Mouse (Mus musculus) urinary bladder, postnatal 14 days (tissue): ENCODE measurements around the gene Vwa3b.
"Not testable (repeated sequence)": the region's sequence is repeated elsewhere in the genome, so short reads cannot be mapped to it uniquely, and the experiment has no call there.

Source experiments
- DNase-seq: peaks from one replicate; pipeline ENCODE4 v3.0.0; 2021; ENCODE audit warnings: low spot score

Vwa3b gene

DNA sequence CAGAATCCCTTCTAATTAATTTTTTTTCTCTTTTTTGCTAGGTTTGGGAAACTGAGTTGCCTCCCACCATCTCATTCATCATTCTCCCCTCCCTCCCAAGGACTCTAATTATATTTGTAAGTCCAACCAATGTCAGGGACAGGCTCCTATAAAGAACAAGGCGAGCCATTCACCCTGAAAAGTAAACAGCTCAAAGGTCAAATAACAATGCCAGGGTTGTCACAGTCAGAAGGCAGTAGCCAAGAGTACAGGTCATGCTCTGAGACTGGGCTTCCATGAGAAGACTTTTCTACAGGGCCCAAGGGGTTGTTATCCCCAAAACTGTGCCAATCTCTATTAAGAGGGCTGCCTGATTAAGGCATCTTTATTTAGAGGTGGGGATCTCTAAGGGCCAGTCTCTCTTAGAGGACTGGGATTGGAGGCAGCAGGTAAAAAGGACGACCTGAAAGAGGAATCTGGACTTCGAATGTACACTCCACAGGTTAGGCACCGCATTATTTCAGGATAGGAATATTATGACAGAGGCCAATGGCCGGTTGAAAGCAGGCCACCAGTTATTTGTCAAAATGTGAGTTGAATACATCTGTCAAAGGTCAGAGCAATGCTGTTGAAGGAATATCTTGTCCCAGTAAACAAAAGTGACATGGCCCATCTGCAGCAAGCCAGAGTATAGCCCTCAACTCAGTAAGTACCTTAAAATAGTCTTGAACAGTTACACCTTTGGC, at the start of gene Vwa3b:
Gene Vwa3b (plus strand): TSS at position 635 of the 725 bp plus-strand sequence.
- DNase-seq: no peak

DNA sequence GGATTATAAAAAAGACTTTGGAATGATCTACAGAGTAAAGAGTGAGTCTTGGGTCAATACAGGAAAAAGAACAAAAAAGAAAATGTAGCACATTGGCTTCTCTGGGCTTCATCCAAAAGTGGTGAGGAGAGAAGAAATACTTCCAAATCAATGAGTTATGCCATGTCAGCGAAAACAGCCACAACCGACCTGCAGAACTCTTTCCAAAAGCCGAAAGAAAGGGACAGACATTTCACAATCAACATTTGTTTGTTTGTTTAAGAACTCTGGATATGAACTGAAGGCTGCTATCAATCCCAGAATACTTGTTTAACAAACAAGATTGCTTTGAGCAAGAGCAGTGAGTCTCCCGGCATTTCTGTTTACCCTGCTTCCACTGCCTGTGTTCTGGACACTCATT, 49.6 kb upstream of the Vwa3b start:
- no peak for DNase-seq

GRCm38 (mm10) chr1:36982191-36982961, 44.0 kb upstream of the Vwa3b start:
- no peak for DNase-seq

DNA sequence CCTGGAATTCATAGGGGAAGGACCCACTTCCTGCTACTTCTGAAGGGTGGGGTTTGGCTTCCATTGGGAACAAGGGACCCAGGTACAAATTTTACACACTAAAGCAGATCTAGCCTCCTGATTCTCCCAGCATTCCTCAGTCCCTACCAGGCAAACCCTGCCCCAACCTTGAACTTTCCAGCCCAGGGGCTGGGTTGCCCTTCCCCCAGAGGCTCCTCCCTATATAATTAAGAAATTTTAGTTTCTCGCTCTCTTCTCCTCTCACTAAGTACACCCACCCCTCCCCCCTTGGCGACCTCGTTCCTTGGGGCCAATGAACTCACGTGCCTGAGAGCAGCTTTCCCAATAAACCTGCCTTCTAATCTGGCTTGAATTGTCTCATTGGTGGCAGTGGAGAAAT, 42.6 kb upstream of the Vwa3b start:
- no peak for DNase-seq

GRCm38 (mm10) chr1:36984406-36984805, 42.0 kb upstream of the Vwa3b start:
- DNase-seq: no peak

GRCm38 (mm10) chr1:36985896-36986295, 40.5 kb upstream of the Vwa3b start:
- no peak for DNase-seq

DNA sequence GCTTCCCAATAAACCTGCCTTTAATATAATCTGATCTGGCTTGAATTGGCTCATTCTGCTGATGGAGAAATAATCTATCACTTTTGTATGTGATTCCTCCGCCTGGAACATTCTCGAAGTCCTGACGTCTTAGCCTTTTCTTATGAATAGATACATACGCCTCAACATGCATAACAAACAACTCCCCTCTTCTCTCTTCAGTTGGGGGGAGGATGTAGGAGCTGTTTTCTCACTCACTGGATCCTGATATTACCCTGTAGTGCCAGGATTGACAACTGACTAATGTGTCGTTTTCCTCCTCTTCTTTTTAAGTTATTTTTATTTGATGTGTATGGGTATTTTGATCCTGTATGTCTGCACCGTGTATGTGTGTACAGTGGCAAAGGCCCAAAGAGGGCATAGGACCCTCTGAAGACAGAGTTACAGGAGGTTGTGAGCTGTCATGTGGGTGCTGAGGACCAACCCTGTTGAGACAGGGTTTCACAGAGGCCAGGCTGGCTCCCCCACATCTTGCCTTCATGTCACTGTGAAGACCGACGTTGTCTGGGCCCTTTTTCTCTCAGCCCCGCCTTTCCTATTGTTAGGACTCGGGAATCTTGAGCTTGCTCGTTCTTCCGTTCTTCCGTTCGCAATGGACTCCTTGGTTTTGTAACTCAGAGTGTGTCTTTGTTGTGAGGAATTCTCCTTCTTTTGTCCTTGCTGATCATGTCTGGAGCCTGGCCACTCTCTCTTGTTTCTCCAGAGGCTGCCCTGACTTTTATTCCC, 39.8 kb upstream of the Vwa3b start:
- DNase-seq: no peak

GRCm38 (mm10) chr1:36987172-36988148, 38.9 kb upstream of the Vwa3b start:
- DNase-seq: no peak

- no peak for DNase-seq
Measured at GRCm38 (mm10) chr1:36988161-36988560, 38.2 kb upstream of the Vwa3b start.

GRCm38 (mm10) chr1:36988561-36988960, 37.8 kb upstream of the Vwa3b start:
- DNase-seq: no peak

- no peak for DNase-seq
Measured at GRCm38 (mm10) chr1:36994296-36994695, 32.1 kb upstream of the Vwa3b start.

GRCm38 (mm10) chr1:36995760-36996159, 30.6 kb upstream of the Vwa3b start:
- no peak for DNase-seq

- DNase-seq: peak; percentile 28
Measured at GRCm38 (mm10) chr1:36996561-36997213, 29.7 kb upstream of the Vwa3b start.

- DNase-seq: no peak
Measured at GRCm38 (mm10) chr1:37000307-37000706, 26.1 kb upstream of the Vwa3b start.

GRCm38 (mm10) chr1:37001636-37002315, 24.6 kb upstream of the Vwa3b start:
- DNase-seq: no peak

DNA sequence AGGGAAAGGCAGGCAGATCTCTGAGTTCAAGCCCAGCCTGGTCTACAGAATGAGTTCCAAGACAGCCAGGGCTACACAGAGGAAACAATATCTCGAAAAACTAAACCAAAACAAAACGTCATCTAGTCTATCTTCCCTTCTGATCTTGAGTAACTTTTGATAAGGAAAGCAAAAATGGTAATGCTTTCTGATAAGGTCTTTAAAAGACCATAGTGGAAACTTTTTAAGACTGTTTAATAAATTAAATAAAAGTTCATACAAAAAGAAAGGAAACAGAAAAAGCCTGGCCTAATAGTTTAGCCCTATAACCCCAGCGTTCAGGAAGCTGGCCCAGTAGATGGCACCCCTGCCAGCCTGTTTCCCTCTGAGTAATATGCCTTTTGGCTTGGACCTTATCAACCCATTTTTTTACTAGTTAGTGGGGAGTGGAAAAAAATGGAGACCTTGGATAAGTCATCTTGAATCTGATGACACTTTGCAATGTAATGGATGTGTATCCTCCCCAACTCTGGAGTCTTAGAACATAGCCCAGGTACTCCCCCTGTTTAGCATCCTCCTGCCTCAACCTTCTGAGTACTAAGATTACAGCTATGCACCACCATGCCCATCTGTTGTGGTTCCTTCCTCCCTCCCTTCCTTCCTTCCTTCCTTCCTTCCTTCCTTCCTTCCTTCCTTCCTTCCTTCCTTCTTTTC, 23.9 kb upstream of the Vwa3b start:
- no peak for DNase-seq

- DNase-seq: no peak
Measured at GRCm38 (mm10) chr1:37004533-37004932, 21.9 kb upstream of the Vwa3b start.

- no peak for DNase-seq
Measured at GRCm38 (mm10) chr1:37005036-37005435, 21.4 kb upstream of the Vwa3b start.

DNA sequence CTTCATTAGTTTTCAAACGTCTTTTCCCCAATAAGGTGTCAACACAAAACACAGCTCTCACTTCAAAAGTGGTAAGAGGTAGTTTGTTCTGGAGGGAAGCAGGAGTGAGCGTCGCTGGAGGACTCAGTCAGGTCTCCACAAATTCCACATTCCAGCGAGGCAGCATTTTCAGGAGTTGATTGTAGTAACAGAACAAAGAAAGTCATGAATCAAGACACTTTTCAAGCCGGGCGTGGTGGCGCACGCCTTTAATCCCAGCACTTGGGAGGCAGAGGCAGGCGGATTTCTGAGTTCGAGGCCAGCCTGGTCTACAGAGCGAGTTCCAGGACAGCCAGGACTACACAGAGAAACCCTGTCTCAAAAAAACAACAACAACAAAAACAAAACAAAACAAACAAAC, 19.9 kb upstream of the Vwa3b start:
- not testable (repeated sequence) for DNase-seq

GRCm38 (mm10) chr1:37009880-37010279, 16.5 kb upstream of the Vwa3b start:
- no peak for DNase-seq
